Mouse (Mus musculus) heart, adult 18-20 months (tissue): ENCODE results near the gene Bcar3. TPM values are rescaled to one million over a fixed set of nuclear protein-coding genes. Genes with fewer than 3 reads are reported as not detected.
"Not testable (repeated sequence)": the region's sequence is repeated elsewhere in the genome, so short reads cannot be mapped to it uniquely, and the experiment has no call there.

Experiments used
- DNase-seq, 2 experiments: peaks; one replicate each; pipeline ENCODE4 v3.0.0; 2021 to 2022; ENCODE audit warnings: mixed read lengths in 1 of 2
- total RNA-seq, 2 experiments: library from RNA; stranded (reverse); gene quantifications; 2 replicates each; pipeline ENCODE4 v1.2.3; 2021

Bcar3 gene
- total RNA-seq, 2 experiments from 2014 or later = 7.0 to 9.5 TPM

- DNase-seq = no peak
Observed at GRCm38 (mm10) chr3:122386444-122386843, 92.5 kb downstream of the Bcar3 start.

GRCm38 (mm10) chr3:122387771-122388170 is 93.8 kb downstream of the Bcar3 start:
- no peak for DNase-seq

DNA sequence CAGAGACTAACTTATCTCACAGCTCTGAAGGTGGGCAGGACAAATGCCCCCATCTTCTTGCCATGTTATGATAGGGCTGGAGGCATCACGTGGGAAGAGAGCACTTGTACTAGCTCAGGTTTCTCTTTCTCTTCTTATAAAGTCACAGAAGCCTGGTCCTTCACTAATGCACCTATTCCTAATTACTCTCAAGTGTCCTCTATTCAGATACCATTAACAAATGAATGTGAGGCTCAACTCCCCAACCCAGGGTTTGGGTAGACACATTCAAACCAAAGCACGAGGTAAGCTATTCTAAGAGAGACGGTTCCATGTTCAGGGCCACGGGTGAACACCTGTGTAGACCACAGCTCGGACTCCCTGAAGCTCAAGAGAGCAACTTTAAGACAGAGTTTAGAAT is 96.0 kb downstream of the Bcar3 start:
- no peak for DNase-seq

DNA sequence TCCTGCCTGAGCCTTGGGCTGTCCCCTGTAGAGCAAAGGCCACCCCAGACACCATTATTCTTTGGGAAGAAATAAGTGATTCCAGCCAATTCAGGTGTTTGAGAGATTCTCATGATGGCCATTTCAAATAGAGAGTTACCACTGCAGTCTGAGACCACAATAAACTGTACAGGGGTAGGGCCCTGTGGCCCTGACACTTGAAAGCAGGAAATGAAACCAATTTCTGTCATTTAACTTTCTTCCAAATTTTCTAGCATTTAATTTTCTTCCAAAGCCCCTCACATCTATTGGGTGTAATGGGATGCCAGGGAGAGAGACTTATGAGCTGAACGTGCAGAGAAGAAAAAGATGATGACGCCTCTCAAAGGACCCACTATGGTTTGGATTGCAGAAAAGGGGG is 97.2 kb downstream of the Bcar3 start:
- no peak for DNase-seq

DNA sequence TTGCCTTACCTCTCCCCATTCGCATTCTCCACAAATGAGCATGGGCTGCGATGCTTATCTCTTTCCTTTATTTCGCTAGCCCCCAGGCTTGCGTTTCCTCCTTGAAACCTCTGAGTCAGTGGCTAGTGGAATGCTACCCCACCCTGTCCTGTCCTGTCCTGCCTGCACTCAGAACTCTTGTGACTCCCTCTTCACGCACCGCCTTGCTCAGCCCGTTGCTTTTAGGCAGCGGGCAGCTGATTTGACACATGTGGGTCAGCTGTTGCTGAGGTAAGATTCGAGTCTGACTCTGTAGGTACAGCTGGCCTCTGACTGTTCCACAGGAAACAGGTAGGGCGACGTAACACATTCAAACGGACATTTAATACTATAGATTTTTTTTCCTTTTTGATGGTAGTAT is 97.9 kb downstream of the Bcar3 start:
- DNase-seq = no peak

- not testable (repeated sequence) for DNase-seq
Observed at GRCm38 (mm10) chr3:122393411-122393810, 99.5 kb downstream of the Bcar3 start.

DNA sequence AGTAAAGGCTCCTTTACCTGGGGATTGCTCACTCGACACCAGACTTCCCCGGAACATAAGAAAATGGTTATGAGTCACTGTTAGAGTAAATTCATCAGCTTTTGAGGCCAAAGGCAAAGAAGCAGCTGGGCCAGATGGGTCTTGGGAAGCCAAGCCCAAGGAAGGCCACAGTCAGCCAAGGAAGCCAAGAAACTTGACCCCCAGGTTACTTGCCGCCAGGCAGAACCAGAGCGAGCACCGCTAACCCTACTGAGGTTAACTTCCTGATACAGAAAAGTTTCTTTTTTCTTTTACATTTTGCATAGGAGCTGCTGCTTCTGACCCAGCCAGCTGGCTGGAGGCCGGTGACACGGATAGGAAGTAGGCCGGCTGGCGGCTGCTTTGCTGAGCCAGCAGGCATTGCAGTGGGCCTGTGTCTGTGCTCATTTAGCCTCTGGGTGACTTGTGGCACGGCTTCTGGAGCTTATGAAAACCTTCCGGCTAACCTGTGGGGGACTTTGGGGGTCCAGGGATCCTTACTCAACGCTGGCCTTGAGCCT is 100.0 kb downstream of the Bcar3 start:
- peak in 1 of 2 experiments; percentile 21 for DNase-seq

GRCm38 (mm10) chr3:122396957-122397356 is 103.0 kb downstream of the Bcar3 start:
- no peak for DNase-seq

GRCm38 (mm10) chr3:122397401-122397800 is 103.5 kb downstream of the Bcar3 start:
- no peak for DNase-seq

DNA sequence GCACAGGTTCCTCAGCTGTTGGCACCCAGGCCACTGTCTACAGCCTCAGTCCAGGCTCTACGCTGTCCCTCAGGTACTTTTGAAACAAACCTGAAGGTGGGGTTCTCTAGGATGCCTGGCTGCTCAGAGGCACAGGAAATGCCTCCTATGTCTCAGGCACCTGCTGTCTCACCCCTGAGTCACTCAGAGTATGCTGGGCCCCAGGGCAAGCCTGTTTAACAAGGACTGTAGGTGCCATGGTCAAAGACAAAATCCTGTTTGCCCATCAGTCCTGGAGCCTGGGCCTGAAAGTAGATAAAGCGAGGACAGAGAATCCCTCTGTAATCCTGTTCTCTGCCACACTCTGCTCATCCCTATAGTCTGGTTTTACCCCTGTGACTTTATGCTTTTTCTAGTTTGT is 107.1 kb downstream of the Bcar3 start:
- no peak for DNase-seq

- no peak for DNase-seq
Observed at GRCm38 (mm10) chr3:122402143-122402542, 108.2 kb downstream of the Bcar3 start.

- DNase-seq = no peak
Observed at GRCm38 (mm10) chr3:122403860-122404557, 110.1 kb downstream of the Bcar3 start.

- DNase-seq = no peak
Observed at GRCm38 (mm10) chr3:122405203-122405956, 111.4 kb downstream of the Bcar3 start.

DNA sequence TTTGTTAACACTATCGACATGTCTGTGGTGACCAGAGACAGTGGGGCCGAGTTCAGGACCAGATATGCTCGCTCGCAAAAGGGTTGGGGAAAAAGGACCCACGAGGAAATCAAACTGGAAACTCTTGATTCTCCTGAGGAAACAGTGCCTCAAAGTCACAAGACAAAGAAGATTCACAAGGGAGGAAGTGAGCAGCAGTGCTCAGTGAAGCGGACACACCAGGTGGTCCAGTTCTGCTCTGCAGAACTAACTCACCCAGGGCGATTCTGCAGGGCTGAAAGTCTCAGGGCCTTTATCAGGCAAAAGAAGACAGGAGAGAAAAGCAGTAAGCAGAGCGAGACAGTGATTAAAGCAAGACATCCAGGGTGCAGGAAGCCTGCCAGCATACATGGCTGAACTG is 112.5 kb downstream of the Bcar3 start:
- no peak for DNase-seq

GRCm38 (mm10) chr3:122407757-122408156 is 113.8 kb downstream of the Bcar3 start:
- no peak for DNase-seq

- no peak for DNase-seq
Observed at GRCm38 (mm10) chr3:122408798-122409311, 114.9 kb downstream of the Bcar3 start.

- no peak for DNase-seq
Observed at GRCm38 (mm10) chr3:122411590-122411989, 117.7 kb downstream of the Bcar3 start.

GRCm38 (mm10) chr3:122413729-122414561 is 120.0 kb downstream of the Bcar3 start:
- DNase-seq = no peak

DNA sequence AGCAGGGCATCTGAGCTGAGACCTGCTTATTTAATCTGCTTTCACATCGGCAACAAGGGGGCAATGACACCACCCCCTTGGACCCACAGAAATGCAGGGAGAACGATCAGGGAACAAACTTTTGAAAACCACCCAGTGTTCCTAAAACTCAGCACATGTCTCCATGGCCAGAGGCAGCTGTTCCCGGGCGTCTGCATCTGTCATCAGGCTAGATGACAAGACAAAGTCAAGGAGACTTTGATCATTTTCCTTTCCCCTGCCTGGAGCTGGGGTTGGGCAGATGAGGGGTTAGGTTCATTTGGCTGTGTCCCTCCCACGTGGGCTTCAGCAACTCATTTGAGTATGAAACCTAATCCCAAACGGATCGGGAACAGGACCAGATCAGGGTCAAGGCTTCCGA is 120.9 kb downstream of the Bcar3 start:
- DNase-seq = no peak

GRCm38 (mm10) chr3:122417466-122417865 is 123.5 kb downstream of the Bcar3 start:
- DNase-seq = no peak

DNA sequence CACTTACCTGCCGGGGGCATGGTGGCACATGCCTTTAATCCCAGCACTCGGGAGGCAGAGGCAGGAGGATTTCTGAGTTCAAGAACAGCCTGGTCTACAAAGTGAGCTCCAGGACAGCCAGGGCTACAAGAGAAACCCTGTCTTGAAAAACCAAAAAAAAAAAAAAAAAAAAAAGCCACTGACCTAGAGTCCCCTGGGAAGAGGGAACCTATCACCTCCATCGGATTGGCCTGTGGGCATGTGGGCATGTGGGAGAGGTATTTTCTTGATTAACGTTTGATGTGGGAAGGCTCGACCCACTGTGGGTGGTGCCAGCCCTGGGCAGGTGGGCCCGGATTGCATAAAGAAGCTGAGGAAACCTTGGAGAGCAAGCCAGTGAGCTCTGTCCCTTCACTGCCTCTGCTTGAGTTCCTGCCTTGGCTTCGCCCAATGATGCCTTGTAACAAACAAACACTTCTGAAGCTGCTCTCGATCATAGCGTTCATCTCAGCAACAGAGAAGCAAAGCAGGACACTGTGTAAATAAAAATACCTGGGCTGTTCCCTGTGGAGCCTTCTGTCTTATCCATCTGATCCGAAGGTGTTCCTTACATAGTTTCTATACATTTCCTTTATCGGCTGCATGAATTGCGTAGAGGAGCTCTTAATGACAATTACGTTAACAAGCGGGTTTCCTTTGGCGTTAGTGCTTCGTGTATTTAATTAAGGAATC is 124.8 kb downstream of the Bcar3 start:
- DNase-seq = no peak
